Mouse (Mus musculus): ENCODE data around the gene Tgfb1.

Tgfb1 gene

DNA sequence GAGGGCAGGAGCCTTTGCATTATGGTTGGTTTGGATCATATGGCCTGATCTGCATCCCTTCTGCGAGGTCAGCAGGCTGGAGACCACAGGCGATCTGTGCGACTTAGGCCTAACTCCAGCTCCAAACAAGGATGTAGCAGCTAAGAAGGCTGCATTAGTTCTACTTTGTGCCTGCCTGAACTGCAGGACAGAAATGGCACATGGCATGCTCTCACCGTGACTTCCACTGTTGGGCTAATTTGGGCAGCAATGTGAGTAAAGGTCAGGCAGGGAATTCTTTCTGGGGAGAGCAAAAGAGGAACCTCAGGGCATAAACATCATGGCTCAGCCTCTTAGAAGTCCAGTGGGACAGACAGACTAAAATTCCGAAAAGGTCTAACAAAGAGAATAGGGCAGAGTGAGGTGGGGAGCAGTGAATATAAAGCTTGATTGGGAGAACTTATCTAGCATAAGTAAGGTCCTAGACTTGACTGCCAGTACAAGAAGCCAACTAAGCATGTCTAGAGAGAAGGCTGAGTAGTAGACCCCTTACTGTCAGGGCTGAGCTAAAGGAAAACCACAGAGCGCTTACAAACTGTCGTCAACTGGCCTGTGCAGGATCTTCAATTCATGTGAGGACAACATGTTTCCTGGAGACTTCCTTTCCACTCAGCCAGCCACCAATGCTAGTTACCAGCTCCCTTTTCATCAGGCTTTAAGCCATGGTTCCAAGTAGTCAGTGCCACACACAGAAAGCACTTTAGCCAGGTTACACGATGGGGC, 44.7 kb downstream of the Tgfb1 start:
- in situ Hi-C loops (cut with MboI, MseI), result loop anchor here (25.0 kb wide), 1 partner anchor 1456 kb away; the partner anchor contains the start of genes BC024978, Gm21983, Mia and Rab4b

DNA sequence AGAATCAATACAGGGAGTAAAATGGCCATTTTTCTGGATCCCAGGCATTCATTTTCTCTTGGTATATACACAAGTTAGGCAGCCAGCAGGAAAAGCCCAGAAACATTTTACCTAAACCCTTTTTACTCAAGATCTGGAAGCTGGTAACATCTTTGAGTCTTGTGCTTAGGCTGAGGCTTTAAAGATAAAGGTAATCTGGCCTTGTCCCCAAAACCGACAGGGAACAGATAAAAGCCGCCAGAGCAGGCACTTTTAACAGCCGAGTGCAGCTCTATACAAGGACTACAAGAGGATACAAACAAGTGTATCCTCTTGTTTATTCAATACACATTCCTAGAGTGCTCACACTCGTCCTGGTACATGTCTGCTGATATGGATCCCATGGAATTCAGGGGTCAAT, 48.2 kb downstream of the Tgfb1 start:
- in situ Hi-C loops (cut with MboI, MseI), result loop anchor here (25.0 kb wide), 1 partner anchor 1452 kb away; the partner anchor contains the start of genes BC024978, Gm21983, Mia and Rab4b

DNA sequence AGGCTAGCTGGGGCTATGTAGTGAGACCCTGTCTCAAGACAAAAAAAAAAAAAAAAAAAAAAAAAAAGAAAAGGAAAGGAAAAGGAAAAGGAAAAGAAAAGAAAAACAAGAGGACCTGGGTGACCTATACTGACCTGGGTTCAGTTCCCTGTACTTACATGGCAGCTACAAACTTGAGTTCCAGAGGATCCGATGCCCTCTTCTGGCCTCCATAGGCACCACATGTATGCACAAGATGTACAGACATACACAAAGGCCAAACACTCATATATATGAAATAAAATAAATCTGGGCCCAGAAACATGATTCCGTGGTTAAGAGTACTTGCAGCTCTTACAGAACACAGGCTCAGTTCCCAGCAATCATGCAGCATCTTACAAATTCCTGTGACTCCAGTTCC, 50.1 kb downstream of the Tgfb1 start:
- in situ Hi-C loops (cut with MboI, MseI), result loop anchor here (25.0 kb wide), 1 partner anchor 1450 kb away; the partner anchor contains the start of genes BC024978, Gm21983, Mia and Rab4b

DNA sequence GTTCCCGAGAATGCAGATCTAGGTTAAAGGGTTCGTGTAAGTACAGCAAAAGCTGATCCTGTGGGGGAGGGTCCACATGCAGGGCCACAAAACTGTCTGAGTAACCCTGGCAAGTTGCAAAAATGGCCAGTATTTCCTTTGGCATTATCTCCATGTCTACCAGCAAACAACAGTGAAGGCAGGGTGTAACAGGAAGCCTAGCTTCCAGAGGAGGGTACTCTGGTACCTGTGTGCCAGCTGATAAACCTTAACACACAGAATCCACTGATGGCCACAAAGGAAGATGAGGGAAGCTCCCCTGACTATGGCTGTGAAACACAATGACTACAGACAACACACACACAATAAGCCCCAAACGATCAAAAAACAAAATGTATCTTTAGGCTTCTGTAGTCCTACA, 51.5 kb downstream of the Tgfb1 start:
- in situ Hi-C loops (cut with MboI, MseI), result loop anchor here (25.0 kb wide), 1 partner anchor 1449 kb away; the partner anchor contains the start of genes BC024978, Gm21983, Mia and Rab4b

DNA sequence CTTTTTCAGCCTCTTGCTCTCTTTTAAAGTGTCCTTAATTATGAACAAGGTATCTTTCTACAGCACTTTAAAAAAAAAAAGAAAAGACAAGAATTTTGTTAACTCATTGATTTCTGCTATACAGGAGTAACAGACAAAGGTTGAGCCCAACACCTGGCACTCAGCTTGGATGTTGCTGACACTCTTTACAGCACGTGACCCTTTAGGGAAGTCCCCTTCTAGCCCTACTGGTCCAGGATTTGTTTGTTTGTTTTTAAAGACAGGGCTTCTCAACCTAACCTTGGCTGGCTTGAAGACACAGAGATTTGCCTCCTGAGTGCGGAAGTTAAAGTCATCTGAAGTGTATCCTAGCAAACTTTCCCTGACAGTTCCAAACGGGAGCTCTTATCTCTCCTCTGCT, 60.0 kb downstream of the Tgfb1 start:
- in situ Hi-C loops (cut with MboI, MseI), result loop anchor here (5.0 to 25.0 kb wide), 2 partner anchors 50 to 1440 kb away; partner anchors contain the start of genes BC024978, Gm21983, Mia and Rab4b

DNA sequence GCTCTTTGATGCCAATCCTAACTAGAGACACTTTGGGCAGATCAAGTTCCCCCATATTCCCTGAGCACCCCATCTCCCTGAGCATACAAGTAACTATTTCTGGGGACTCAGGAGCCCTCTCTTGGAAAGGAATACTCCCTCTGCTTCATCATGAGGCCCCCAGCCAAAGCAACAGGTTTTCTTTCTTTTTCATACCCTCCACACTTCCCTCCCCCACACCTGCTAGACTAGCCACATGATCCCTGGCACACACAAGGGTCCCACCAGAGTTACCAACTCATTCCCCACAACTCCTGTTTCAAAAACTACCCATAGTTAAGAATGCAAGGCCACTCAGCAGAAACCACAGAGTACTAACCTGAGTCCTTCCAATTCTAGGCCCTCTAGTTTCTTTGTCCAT, 66.3 kb downstream of the Tgfb1 start:
- in situ Hi-C loops (cut with MboI, MseI), result loop anchor here (10.0 kb wide), 1 partner anchor 1722 kb away; the partner anchor contains the start of gene Sertad3

DNA sequence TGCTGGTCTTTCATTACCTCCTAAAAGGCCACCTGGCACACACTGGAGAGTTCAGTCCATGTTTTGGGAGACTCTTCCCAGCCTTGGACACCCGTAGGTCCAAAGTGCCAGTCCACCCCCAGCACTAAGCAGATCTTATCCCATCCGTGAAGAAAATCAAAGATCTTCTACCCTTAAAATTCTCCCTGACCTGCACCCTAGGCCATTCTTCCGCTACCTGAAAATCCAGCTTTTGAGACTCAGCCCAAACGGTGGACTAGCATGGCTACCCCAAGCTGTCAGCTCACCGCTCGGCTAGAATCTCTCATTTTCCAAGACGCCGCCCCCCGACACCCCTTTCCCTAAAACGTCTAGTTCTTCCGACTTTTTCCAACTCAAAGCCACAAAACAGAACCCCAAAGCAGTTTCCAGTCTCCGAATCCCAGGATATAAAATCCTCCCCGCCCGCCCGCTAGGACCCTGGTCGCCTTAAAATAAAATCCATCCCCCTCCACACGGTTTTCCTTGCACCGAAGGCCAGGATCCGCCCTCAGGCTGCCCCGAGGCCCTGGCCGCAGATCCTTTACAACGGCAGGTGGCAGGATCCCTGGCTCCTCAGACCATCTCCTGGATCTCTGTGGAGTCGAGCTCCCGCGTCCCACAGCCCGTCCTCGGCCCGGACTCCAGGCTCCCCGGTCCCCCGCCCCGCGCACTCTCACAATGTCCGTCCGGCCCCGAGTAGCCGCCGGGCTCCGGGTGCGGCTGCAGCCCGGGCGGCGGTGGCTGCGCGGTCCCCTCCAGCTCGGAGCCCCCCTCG, 67.0 kb downstream of the Tgfb1 start:
- in situ Hi-C loops (cut with MboI, MseI), result loop anchor here (10.0 kb wide), 1 partner anchor 1721 kb away; the partner anchor contains the start of gene Sertad3

DNA sequence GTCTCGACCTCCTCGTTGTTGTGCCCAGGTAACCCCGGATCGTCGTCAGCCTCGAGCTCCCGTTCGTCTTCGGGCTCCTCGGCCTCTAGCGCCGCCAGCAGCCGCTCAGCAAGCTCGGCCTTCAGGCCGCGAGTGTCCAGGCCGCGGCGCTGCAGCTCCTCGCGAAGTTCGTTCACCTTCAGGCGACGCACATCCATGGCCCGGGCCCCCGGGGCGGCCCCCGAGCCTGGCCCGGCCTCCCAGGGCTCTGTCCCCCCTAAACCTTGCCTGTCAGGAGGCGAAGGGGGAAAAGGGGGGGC, 67.6 kb downstream of the Tgfb1 start:
- in situ Hi-C loops (cut with MboI, MseI), result loop anchor here (10.0 kb wide), 1 partner anchor 1720 kb away; the partner anchor contains the start of gene Sertad3
